Mouse (Mus musculus): ENCODE results near the gene Spib. TPM values are rescaled to one million over a fixed set of nuclear protein-coding genes. Genes with fewer than 3 reads are reported as not detected.

The Spib gene
- polyA plus RNA-seq, 1 experiment from 2014 or later: 0.13 TPM

DNA sequence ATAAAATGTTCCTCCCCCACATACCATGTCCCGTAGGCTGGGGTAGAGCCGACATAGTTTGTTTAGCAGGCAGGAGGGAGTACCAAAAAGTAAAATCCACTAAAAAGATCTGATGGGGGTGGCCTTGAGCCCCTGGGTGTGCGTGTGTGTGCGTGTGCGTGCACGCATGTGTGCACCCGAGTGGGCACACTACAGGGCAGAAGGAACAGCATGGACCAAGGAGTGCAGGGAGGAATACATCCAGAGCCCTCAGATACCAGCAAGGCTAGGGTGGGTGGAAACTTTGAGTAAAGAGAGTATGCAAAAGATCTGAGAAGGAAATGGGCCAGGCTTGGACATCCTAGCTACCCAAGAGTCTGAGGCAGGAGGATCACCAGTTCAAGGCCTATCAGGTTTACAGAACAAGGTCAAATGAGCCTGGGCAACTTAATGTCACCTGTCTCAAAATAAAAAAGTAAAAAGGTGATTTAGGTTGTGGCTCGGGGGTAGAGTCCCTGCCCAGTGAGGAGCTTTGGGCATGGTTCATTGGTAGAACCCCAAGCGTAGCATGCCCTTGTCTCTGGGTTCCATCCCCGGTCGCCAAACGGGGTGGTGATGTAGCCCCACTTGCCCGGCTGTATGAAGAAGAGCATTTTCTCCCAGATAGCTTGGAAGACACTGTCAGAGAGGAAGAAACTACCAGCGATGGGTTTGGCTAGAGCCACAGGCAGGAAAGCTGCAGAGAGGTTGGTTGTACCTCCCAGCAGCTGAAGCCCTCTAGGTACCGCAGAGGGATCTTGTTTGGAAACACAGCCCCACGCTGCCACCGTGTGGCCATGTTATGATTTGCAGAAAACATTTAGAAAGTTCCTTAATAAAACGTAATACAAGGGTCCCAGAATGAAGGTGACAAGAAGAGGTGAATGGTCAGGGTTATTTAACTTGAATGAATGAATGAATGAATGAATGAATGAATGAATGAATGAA, 28.8 kb upstream of the Spib start:
- 46% methylated on average over 18 of the region's 18 CpGs for WGBS
- H3K36me3 ChIP-seq: no peaks in the 10 kb centered on the region
- no peak overlapping the region for H3K9ac ChIP-seq
- H3K4me3 ChIP-seq: no peak overlapping the region
- H3K4me2 ChIP-seq: no peak overlapping the region
- no peaks in the 10 kb centered on the region for H3K9me3 ChIP-seq
- H3K4me1 ChIP-seq: no peaks in the 10 kb centered on the region
- H3K27ac ChIP-seq (replicated peaks): no peak overlapping the region
- peaks cover 46% of the 10 kb centered on the region for H3K27me3 ChIP-seq (replicated peaks)
- no peak for ATAC-seq (ENCODE audit: extremely low read depth, insufficient number of reproducible peaks, low FRiP score, low TSS enrichment)

DNA sequence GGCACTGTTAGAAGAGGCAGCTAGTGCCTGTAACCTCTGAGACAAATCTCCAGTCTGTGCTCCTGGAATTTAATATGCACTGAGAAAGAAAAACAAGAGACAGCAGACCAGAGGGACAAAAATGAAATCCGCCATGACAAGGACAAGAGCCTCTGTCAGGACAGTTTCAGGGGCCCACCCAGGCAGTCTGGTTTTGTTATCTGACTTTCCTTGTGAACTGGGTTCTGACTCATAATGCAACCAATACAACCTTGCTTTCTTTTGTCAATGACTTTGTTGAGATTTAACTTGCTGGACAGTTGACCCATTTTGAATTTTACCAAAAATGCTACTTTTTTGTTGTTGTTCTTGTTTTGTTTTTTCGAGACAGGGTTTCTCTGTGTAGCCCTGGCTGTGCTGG, 25.8 kb upstream of the Spib start:
- Histone ChIP-seq H3K9ac (0 out of 2 replicates have a peak overlapping the region, but pooled peaks have one; percentile 21), H3K27me3 (replicated peaks) (peaks cover 44% of the 10 kb centered on the region; the same call in 1 of the 2 replicates), H3K4me1 (peaks cover 10% of the 10 kb centered on the region), H3K27ac (replicated peaks) (no peak overlapping the region), H3K4me3 (no peak overlapping the region), H3K36me3 (no peaks in the 10 kb centered on the region), H3K9me3 (no peaks in the 10 kb centered on the region), H3K4me2 (no peak overlapping the region)
- ATAC-seq (ENCODE audit: extremely low read depth, insufficient number of reproducible peaks, low FRiP score, low TSS enrichment): no peak
- WGBS: 45% methylated on average over 2 of the region's 2 CpGs

DNA sequence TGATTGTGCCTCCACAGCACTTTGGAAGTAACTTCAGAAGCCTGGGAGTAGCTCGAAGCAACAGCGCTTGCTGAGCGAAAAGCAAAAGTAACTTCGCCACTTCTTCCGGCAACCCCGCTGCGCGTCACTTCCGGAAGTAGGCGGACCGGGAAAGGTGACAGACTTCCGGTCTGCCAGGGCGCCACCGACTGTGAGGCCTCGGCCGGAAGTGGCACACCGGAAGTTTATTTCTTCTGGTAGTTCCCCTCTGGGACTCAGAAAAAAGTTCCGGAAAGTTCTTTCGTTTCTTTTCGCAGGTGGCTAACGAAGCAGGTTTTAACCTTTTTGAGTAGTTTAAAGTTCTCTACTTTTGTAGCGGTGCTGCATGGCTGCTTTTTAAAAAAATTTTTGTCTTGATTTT, 22.0 kb upstream of the Spib start, which contains the start of gene Nr1h2:
TSS of gene Nr1h2 (minus strand) at position 126 of the 400 bp plus-strand sequence.
- peaks cover 32% of the 10 kb centered on the region for H3K36me3 ChIP-seq
- ATAC-seq (ENCODE audit: extremely low read depth, insufficient number of reproducible peaks, low FRiP score, low TSS enrichment): peak; percentile 70
- H3K9me3 ChIP-seq: no peaks in the 10 kb centered on the region
- peak within 1 kb of the TSS; percentile 97 for H3K27ac ChIP-seq (replicated peaks)
- peaks cover 12% of the 10 kb centered on the region for H3K4me1 ChIP-seq
- peaks cover 28% of the 10 kb centered on the region; the same call in 1 of the 2 replicates for H3K27me3 ChIP-seq (replicated peaks)
- under 1% methylated on average over 22 of the region's 22 CpGs for WGBS
- peak within 1 kb of the TSS; percentile 88 for H3K9ac ChIP-seq
- peak within 1 kb of the TSS; percentile 75 for H3K4me2 ChIP-seq
- peak within 1 kb of the TSS; percentile 87 for H3K4me3 ChIP-seq

DNA sequence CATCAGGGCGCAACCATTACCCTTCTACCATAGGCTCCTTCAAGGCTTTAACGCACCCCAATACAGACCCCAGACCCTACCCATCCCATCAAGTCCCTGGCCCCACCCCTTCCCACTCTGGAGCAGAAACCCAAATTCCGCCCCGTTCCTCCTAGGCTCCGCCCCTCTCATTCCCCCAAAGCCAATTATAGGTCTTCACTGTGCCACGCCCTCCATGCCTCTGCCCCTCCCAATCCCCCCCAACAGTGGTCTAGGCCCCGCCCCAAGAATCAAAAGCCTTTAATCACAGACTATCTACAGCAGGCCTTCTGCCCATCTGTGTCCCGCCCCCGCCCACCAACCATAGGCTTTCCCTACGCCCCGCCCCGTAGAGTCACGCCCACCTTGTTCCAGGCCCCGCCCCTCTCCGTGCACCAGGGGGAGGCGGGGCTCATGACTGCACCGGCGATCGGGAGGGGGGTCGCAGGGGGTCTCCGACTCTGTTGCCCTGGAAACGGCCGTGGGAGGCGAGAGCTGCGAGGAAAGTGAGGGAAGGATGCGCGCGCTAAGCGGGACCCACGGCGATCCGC, 21.4 kb upstream of the Spib start:
- H3K9me3 ChIP-seq: no peaks in the 10 kb centered on the region
- H3K4me1 ChIP-seq: peaks cover 12% of the 10 kb centered on the region
- peak overlapping the region; percentile 75 for H3K4me2 ChIP-seq
- peaks cover 32% of the 10 kb centered on the region for H3K36me3 ChIP-seq
- peaks cover 28% of the 10 kb centered on the region; the same call in 1 of the 2 replicates for H3K27me3 ChIP-seq (replicated peaks)
- H3K27ac ChIP-seq (replicated peaks): peak overlapping the region; percentile 97
- under 1% methylated on average over 31 of the region's 32 CpGs for WGBS
- peak; percentile 65 for ATAC-seq (ENCODE audit: extremely low read depth, insufficient number of reproducible peaks, low FRiP score, low TSS enrichment)
- peak overlapping the region; percentile 88 for H3K9ac ChIP-seq
- H3K4me3 ChIP-seq: peak overlapping the region; percentile 87

DNA sequence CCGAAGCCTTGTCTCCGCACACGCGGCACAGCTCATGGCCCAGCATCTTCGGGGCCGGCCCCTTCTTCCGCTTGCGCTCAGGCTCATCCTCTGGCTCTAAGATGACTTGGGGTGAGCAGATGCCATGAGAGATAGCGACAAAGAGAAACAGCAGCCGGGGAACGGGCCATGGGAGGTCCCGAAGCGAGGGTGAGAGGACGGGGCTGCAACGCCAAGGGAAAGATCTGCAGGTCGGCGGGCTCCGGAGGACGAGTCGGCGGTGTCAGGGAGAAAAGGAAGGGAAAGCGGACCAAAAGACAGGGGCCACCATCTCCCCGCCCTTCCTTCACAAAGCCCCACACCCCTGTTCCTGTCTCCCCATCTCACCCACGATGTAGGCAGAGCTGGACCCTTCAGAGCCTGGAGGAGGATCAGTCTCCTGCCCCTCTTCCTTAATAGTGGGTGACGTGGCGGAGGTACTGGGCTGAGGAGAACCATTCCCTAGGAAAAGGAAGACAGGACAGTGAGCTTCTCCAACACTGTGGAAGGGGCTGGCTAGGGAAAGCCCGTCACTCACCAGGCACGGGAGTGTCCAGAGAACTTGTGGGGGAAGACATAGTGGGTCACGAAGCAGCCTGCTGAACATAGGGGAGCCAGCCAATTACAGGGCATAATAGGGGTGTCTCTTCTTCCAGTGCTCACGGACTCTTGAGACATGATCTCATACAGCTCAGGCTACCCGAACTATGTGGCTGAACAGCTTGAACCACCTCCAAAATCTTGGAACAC, 20.5 kb upstream of the Spib start:
- H3K27me3 ChIP-seq (replicated peaks): peaks cover 21% of the 10 kb centered on the region; the same call in 1 of the 2 replicates
- H3K4me3 ChIP-seq: peak overlapping the region; percentile 87
- H3K9ac ChIP-seq: peak overlapping the region; percentile 88; the same call in 1 of the 2 replicates
- 81% methylated on average over 30 of the region's 31 CpGs for WGBS
- peaks cover 20% of the 10 kb centered on the region for H3K4me1 ChIP-seq
- H3K36me3 ChIP-seq: peaks cover 32% of the 10 kb centered on the region
- ATAC-seq (ENCODE audit: extremely low read depth, insufficient number of reproducible peaks, low FRiP score, low TSS enrichment): no peak
- H3K27ac ChIP-seq (replicated peaks): no peak overlapping the region
- peak overlapping the region; percentile 75 for H3K4me2 ChIP-seq
- no peaks in the 10 kb centered on the region for H3K9me3 ChIP-seq

DNA sequence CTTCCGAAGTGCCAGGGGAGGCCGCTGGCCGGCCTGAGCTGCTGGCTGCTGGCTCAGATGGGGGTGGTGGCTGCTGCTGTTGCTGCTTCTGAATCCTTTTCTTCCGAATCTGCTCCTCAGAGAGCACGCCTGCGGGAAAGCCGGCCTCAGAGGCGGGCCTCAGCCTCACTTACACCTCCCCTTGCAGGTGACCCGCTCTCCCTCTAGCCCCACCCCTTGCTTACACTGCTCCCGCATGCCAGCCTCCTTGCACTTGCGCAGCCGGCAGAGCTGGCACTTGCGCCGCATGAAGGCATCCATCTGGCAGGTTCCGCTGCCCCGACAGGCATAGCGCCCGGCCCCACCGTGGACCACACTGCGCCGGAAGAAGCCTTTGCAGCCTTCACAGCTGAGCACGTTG, 19.9 kb upstream of the Spib start:
- ATAC-seq (ENCODE audit: extremely low read depth, insufficient number of reproducible peaks, low FRiP score, low TSS enrichment): no peak
- H3K27ac ChIP-seq (replicated peaks): no peak overlapping the region
- H3K4me2 ChIP-seq: no peak overlapping the region
- no peak overlapping the region for H3K4me3 ChIP-seq
- peaks cover 33% of the 10 kb centered on the region for H3K36me3 ChIP-seq
- H3K9ac ChIP-seq: no peak overlapping the region
- H3K9me3 ChIP-seq: no peaks in the 10 kb centered on the region
- peaks cover 26% of the 10 kb centered on the region for H3K4me1 ChIP-seq
- WGBS: 80% methylated on average over 22 of the region's 22 CpGs
- H3K27me3 ChIP-seq (replicated peaks): peaks cover 15% of the 10 kb centered on the region; the same call in 1 of the 2 replicates

DNA sequence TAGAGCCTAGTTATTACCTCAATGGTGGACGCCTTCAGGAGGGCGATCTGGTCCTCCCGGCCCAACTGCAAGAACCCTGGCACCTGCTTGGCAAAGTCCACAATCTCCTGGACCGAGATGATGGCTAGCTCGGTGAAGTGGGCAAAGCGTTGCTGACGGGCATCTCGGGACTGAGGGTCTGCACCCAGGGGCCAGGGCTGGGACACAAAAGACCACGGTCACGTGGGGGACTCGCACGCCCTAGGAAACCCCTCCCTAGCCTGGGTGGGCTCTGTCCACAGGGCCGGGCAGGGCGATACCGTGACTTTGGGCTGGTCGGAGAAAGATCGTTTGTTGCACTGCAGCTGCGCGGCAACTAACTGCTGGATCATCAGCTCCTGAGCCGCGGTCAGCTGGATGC, 19.4 kb upstream of the Spib start:
- Histone ChIP-seq H3K27me3 (replicated peaks) (peaks cover 12% of the 10 kb centered on the region; the same call in 1 of the 2 replicates), H3K27ac (replicated peaks) (no peak overlapping the region), H3K4me3 (no peak overlapping the region), H3K9me3 (no peaks in the 10 kb centered on the region), H3K9ac (no peak overlapping the region), H3K4me1 (peaks cover 26% of the 10 kb centered on the region), H3K4me2 (no peak overlapping the region), H3K36me3 (peaks cover 37% of the 10 kb centered on the region)
- no peak for ATAC-seq (ENCODE audit: extremely low read depth, insufficient number of reproducible peaks, low FRiP score, low TSS enrichment)
- WGBS: 90% methylated on average over 21 of the region's 21 CpGs

DNA sequence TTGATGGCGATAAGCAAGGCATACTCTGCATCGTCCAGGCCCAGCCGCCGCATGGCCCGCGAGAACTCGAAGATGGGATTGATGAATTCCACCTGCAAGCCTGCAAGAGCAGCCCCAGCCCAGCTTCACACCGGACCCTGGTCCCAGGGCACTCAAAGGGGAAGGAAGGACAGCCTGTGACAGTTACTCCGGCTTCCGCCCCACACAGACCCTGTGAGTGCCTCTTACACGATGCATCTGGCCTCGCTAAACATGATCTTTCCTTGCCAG, 18.5 kb upstream of the Spib start:
- ATAC-seq (ENCODE audit: extremely low read depth, insufficient number of reproducible peaks, low FRiP score, low TSS enrichment): no peak
- Histone ChIP-seq H3K9ac (no peak overlapping the region), H3K4me3 (no peak overlapping the region), H3K9me3 (no peaks in the 10 kb centered on the region), H3K27ac (replicated peaks) (no peak overlapping the region), H3K4me2 (no peak overlapping the region), H3K4me1 (peaks cover 26% of the 10 kb centered on the region), H3K27me3 (replicated peaks) (peaks cover 3% of the 10 kb centered on the region; the same call in 1 of the 2 replicates), H3K36me3 (peaks cover 45% of the 10 kb centered on the region)
- 94% methylated on average over 12 of the region's 12 CpGs for WGBS

DNA sequence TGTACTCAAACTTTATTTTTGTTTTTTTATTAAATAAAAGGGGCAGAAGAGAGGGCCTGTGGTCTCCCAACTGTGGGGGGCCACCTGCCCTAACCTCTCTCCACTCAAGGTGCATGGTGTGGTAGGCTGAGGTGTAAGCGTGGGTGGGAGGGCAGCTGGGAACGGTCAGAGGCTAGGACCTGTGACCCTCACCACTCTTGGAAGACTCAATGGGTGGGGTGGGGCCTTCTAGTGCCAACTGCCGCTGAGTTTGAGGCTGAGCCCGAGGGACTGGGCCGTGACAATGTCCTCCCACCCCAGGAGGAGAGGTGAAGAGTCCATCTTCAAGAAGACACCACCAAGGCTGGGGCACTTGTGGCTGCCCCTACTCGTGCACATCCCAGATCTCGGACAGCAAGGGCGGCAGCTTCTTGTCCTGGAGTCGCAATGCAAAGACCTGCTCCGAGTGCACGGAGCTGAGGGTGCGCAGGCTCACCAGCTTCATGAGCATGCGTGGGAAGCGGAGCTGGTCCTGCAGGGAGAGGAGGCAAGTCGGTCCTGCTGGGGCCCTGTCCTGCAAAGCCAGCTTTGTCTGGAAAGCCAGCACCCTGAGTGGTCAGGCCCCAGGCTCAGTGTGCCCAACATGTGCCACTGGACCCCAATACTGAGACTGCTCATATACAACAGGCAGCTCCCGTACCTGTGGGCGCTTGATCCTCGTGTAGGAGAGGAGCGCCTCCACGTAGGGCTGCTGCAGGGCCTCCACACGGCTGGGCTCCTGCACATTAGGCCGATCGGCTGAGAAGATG, 17.9 kb upstream of the Spib start:
- peaks cover 49% of the 10 kb centered on the region for H3K36me3 ChIP-seq
- H3K4me2 ChIP-seq: no peak overlapping the region
- no peak for ATAC-seq (ENCODE audit: extremely low read depth, insufficient number of reproducible peaks, low FRiP score, low TSS enrichment)
- no peak overlapping the region for H3K9ac ChIP-seq
- 91% methylated on average over 23 of the region's 23 CpGs for WGBS
- no peak overlapping the region for H3K4me3 ChIP-seq
- peaks cover 26% of the 10 kb centered on the region for H3K4me1 ChIP-seq
- H3K27me3 ChIP-seq (replicated peaks): no peaks in the 10 kb centered on the region
- no peaks in the 10 kb centered on the region for H3K9me3 ChIP-seq
- no peak overlapping the region for H3K27ac ChIP-seq (replicated peaks)

DNA sequence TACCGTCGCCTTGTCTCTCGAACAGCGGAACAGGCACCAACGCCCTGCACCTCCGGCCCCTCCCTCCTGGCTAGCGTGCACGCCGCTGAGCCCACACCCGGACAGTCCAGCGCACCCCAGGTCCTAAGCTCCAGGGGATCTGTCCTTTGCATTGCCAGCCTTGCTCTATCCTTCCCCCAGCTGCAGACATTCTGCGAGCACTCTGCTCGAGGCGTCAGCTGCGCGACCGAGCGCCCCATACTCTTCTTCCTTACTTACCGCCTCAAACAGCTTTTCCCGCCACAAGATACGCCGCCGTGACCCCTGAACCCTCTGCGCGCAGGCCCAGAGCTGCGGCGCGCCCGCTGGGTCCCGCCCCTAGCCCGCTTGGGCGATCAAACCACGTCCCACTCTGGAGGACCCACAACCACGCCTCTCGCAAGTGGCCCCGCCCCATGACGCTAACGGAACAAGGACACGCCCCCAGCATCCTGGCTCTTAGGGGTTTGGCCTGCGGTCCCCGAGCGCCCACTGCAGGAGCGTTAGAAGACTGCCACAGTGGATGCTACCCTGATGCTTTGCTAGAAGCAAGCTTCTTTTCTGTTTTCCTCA, 16.7 kb upstream of the Spib start, which contains the start of gene Pold1:
TSS of gene Pold1 (minus strand) at position 353 of the 591 bp plus-strand sequence.
- H3K27ac ChIP-seq (replicated peaks): peak within 1 kb of the TSS; percentile 75
- H3K9ac ChIP-seq: peak within 1 kb of the TSS; percentile 84
- no peaks in the 10 kb centered on the region for H3K27me3 ChIP-seq (replicated peaks)
- peak within 1 kb of the TSS; percentile 79 for H3K4me3 ChIP-seq
- peaks cover 49% of the 10 kb centered on the region for H3K36me3 ChIP-seq
- H3K9me3 ChIP-seq: no peaks in the 10 kb centered on the region
- H3K4me1 ChIP-seq: peaks cover 23% of the 10 kb centered on the region
- peak within 1 kb of the TSS; percentile 93 for H3K4me2 ChIP-seq
- peak; percentile 91 for ATAC-seq (ENCODE audit: extremely low read depth, insufficient number of reproducible peaks, low FRiP score, low TSS enrichment)
- WGBS: 0% methylated on average over 43 of the region's 43 CpGs
